Mouse (Mus musculus): ENCODE results near the gene Moap1. TPM values are rescaled to one million over a fixed set of nuclear protein-coding genes. Genes with fewer than 3 reads are reported as not detected.

Gene Moap1
- total and polyA plus RNA-seq, 3 experiments: 8.2 to 8.4 TPM; not detected in 1

- no peak for DNase-seq (ENCODE audit: low read depth, low spot score)
- H3K4me1 ChIP-seq (ENCODE audit: control insufficient read depth in 1 of 2, insufficient read depth in 2 of 2, low read length in 2 of 2): peaks cover 8 to 16% of the 10 kb centered on the region in 2 experiments; a peak in 3 of 4 replicates
Observed at GRCm38 (mm10) chr12:102742056-102742455, 1.4 kb downstream of the Moap1 start.

DNA sequence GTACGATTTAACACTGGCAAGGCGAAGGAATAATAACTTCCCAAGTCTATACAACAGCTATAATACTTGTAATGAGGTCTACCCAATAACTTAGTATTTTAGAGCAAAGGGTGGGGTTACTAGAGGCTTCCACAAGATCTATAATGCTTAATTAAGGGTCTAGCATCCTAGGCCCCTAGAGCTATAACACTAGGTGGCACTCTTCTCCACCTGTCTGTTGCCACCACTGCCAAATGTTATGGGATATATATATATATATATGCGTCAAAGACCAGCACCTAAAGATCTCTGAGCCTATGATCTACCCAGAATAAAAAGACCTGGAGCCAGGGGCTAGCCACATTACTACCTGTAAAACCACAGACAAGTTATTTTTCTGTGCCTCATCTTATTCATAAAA is 3.2 kb downstream of the Moap1 start:
- H3K36me3 ChIP-seq (ENCODE audit: control insufficient read depth in 1 of 2, insufficient read depth in 2 of 2, low read length in 2 of 2): peaks cover 0 to 16% of the 10 kb centered on the region in 2 experiments; a peak in 2 of 4 replicates
- TF ChIP-seq NRF1 (IDR thresholded peaks at IDR 0.05; ENCODE audit: insufficient read depth, low read depth, low read length, poor library complexity, severe bottlenecking): no peak
- TF ChIP-seq MAZ (IDR thresholded peaks at IDR 0.05; ENCODE audit: low read depth, low read length): no peak
- TF ChIP-seq TCF12 (IDR thresholded peaks at IDR 0.05; ENCODE audit: low read depth, low read length): no peak
- no peak for TF ChIP-seq JUND (IDR thresholded peaks at IDR 0.05; ENCODE audit: low read depth, low read length)
- no peak for TF ChIP-seq ZKSCAN1 (IDR thresholded peaks at IDR 0.05; ENCODE audit: low read depth, low read length)
- TF ChIP-seq TBP (IDR thresholded peaks at IDR 0.05; ENCODE audit: low read depth, low read length): no peak
- TF ChIP-seq ZC3H11A (IDR thresholded peaks at IDR 0.05; ENCODE audit: low read depth, low read length): peak; percentile 79
- no peak for TF ChIP-seq POLR2A (IDR thresholded peaks at IDR 0.05; ENCODE audit: control insufficient read depth in 1 of 2, insufficient read depth in 1 of 2, low read depth in 1 of 2, low read length in 2 of 2, poor library complexity in 1 of 2)
- peak; percentile 49 to 76 (median 55) for TF ChIP-seq CTCF (IDR thresholded peaks at IDR 0.05 in 2 of 3, conservative IDR thresholded peaks at IDR 0.05 in 1 of 3; ENCODE audit: control insufficient read depth in 1 of 3, insufficient read depth in 1 of 3, low read depth in 2 of 3, low read length in 3 of 3, poor library complexity in 1 of 3, severe bottlenecking in 1 of 3)
- TF ChIP-seq RCOR1 (IDR thresholded peaks at IDR 0.05; ENCODE audit: low read depth, low read length): no peak
- no peak for TF ChIP-seq GATA1 (IDR thresholded peaks at IDR 0.05; ENCODE audit: low read depth, low read length)
- TF ChIP-seq SMC3 (IDR thresholded peaks at IDR 0.05; ENCODE audit: low read depth, low read length): peak; percentile 78
- no peak for TF ChIP-seq KAT2A (conservative IDR thresholded peaks at IDR 0.05; ENCODE audit: low read depth, low read length)
- peak; percentile 35; the same call in 1 of the 2 replicates for TF ChIP-seq SIN3A (IDR thresholded peaks at IDR 0.05; ENCODE audit: low read length)
- TF ChIP-seq CHD2 (IDR thresholded peaks at IDR 0.05; ENCODE audit: low read length): no peak
- TF ChIP-seq POLR2AphosphoS2 (IDR thresholded peaks at IDR 0.05; ENCODE audit: low read length): no peak
- no peak for TF ChIP-seq MXI1 (IDR thresholded peaks at IDR 0.05; ENCODE audit: low read depth, low read length)
- no peak for TF ChIP-seq HCFC1 (IDR thresholded peaks at IDR 0.05; ENCODE audit: low read depth, low read length)
- no peak for TF ChIP-seq ELF1 (IDR thresholded peaks at IDR 0.05; ENCODE audit: low read depth, low read length)
- TF ChIP-seq RAD21 (IDR thresholded peaks at IDR 0.05; ENCODE audit: low read depth, low read length): peak; percentile 78
- no peak for TF ChIP-seq GABPA (IDR thresholded peaks at IDR 0.05; ENCODE audit: low read depth, low read length)
- TF ChIP-seq MAFK (IDR thresholded peaks at IDR 0.05; ENCODE audit: borderline replicate concordance, low read depth, low read length): no peak
- no peak for TF ChIP-seq BHLHE40 (IDR thresholded peaks at IDR 0.05; ENCODE audit: borderline replicate concordance, low read depth, low read length)
- no peak for TF ChIP-seq ZNF384 (IDR thresholded peaks at IDR 0.05; ENCODE audit: low read depth, low read length)
- no peak for TF ChIP-seq EP300 (IDR thresholded peaks at IDR 0.05; ENCODE audit: low read depth in 1 of 2, low read length in 2 of 2)
- DNase-seq (ENCODE audit: low read depth, low spot score): peak; percentile 60
- H3K79me2 ChIP-seq (ENCODE audit: control insufficient read depth, insufficient read depth, low read length, poor library complexity): peaks cover 14% of the 10 kb centered on the region
- no peak overlapping the region for H3K27ac ChIP-seq (ENCODE audit: control insufficient read depth, low read depth, low read length)
- no peaks in the 10 kb centered on the region for H3K9me3 ChIP-seq (replicated peaks; ENCODE audit: insufficient read depth, low read length)
- no peaks in the 10 kb centered on the region for H3K27me3 ChIP-seq (ENCODE audit: control insufficient read depth in 1 of 2, insufficient read depth in 2 of 2, low read length in 2 of 2)
- peaks cover 5 to 13% of the 10 kb centered on the region in 2 experiments for H3K4me1 ChIP-seq (ENCODE audit: control insufficient read depth in 1 of 2, insufficient read depth in 2 of 2, low read length in 2 of 2)
- H3K4me3 ChIP-seq (ENCODE audit: control insufficient read depth in 1 of 2, insufficient read depth in 1 of 2, low read depth in 2 of 2, low read length in 2 of 2): no peak overlapping the region
- H3K9ac ChIP-seq (ENCODE audit: control insufficient read depth, low read depth, low read length, poor library complexity, severe bottlenecking): no peak overlapping the region

More at GRCm38 (mm10) chr12:102742056-102742455, 1.4 kb downstream of the Moap1 start:
- no peak overlapping the region for H3K9ac ChIP-seq (ENCODE audit: control insufficient read depth, low read depth, low read length, poor library complexity, severe bottlenecking)
- H3K27me3 ChIP-seq (ENCODE audit: control insufficient read depth in 1 of 2, insufficient read depth in 2 of 2, low read length in 2 of 2): no peaks in the 10 kb centered on the region
- H3K79me2 ChIP-seq (ENCODE audit: control insufficient read depth, insufficient read depth, low read length, poor library complexity): peaks cover 26% of the 10 kb centered on the region
- no peak overlapping the region for H3K4me3 ChIP-seq (ENCODE audit: control insufficient read depth in 1 of 2, insufficient read depth in 1 of 2, low read depth in 2 of 2, low read length in 2 of 2)
- no peak for TF ChIP-seq RAD21 (IDR thresholded peaks at IDR 0.05; ENCODE audit: low read depth, low read length)
- no peak for TF ChIP-seq BHLHE40 (IDR thresholded peaks at IDR 0.05; ENCODE audit: borderline replicate concordance, low read depth, low read length)
- no peak for TF ChIP-seq GATA1 (IDR thresholded peaks at IDR 0.05; ENCODE audit: low read depth, low read length)
- no peak for TF ChIP-seq EP300 (IDR thresholded peaks at IDR 0.05; ENCODE audit: low read depth in 1 of 2, low read length in 2 of 2)
- TF ChIP-seq TBP (IDR thresholded peaks at IDR 0.05; ENCODE audit: low read depth, low read length): no peak
- TF ChIP-seq MYC (IDR thresholded peaks at IDR 0.05; ENCODE audit: low read depth, low read length): no peak
- no peak for TF ChIP-seq JUND (IDR thresholded peaks at IDR 0.05; ENCODE audit: low read depth, low read length)
- TF ChIP-seq UBTF (IDR thresholded peaks at IDR 0.05; ENCODE audit: borderline replicate concordance, insufficient read depth, low read depth, low read length): no peak
- no peak for TF ChIP-seq NRF1 (IDR thresholded peaks at IDR 0.05; ENCODE audit: insufficient read depth, low read depth, low read length, poor library complexity, severe bottlenecking)
- TF ChIP-seq CHD1 (IDR thresholded peaks at IDR 0.05; ENCODE audit: low read depth, low read length): no peak
- H3K36me3 ChIP-seq (ENCODE audit: control insufficient read depth in 1 of 2, insufficient read depth in 2 of 2, low read length in 2 of 2): peaks cover 0 to 33% of the 10 kb centered on the region in 2 experiments; a peak in 2 of 4 replicates
- H3K9me3 ChIP-seq (replicated peaks; ENCODE audit: insufficient read depth, low read length): no peaks in the 10 kb centered on the region
- no peak overlapping the region for H3K27ac ChIP-seq (ENCODE audit: control insufficient read depth, low read depth, low read length)
